Mouse (Mus musculus) embryonic facial prominence, embryonic 12.5 days (tissue): Measurements from ENCODE around the gene Acsl4. TPM values are rescaled to one million over a fixed set of nuclear protein-coding genes. Genes with fewer than 3 reads are reported as not detected.

Source experiments
- ATAC-seq: fragments of 200-750 bp; cut with Nextera tagmentation; 2 replicates; pipeline ENCODE4 v1.8.0; 2017; ENCODE audit not compliant: insufficient number of reproducible peaks, insufficient read depth, low FRiP score, low TSS enrichment
- H3K27ac ChIP-seq: fragments of 300-500 bp; sonication (generic); 2 replicates; pipeline ENCODE4 v1.5.1; 2016; ENCODE audit warnings: mild to moderate bottlenecking
- H3K27me3 ChIP-seq: fragments of 300-500 bp; sonication (generic); 2 replicates; pipeline ENCODE4 v1.6.1; 2016; ENCODE audit warnings: mild to moderate bottlenecking, moderate library complexity
- H3K36me3 ChIP-seq: fragments of 300-500 bp; sonication (generic); 2 replicates; pipeline ENCODE4 v1.6.1; 2016; ENCODE audit warnings: mild to moderate bottlenecking
- H3K4me1 ChIP-seq: fragments of 300-500 bp; sonication (generic); 2 replicates; pipeline ENCODE4 v1.6.1; 2016
- H3K4me2 ChIP-seq: fragments of 300-500 bp; sonication (generic); replicated peaks from 2 replicates; pipeline ENCODE4 v1.6.1; 2016; ENCODE audit warnings: mild to moderate bottlenecking, moderate library complexity
- H3K4me3 ChIP-seq: fragments of 300-500 bp; sonication (generic); 2 replicates; pipeline ENCODE4 v1.5.1; 2016; ENCODE audit warnings: mild to moderate bottlenecking
- H3K9ac ChIP-seq: fragments of 300-500 bp; sonication (generic); 2 replicates; pipeline ENCODE4 v1.6.1; 2016; ENCODE audit warnings: mild to moderate bottlenecking, moderate library complexity
- H3K9me3 ChIP-seq: fragments of 300-500 bp; sonication (generic); 2 replicates; pipeline ENCODE4 v1.6.1; 2016; ENCODE audit warnings: mild to moderate bottlenecking, moderate library complexity
- WGBS: fragments of 180-500 bp; shearing (Covaris S2); methylation state at CpG from one replicate; pipeline ENCODE4 v1.1.7; 2016; 5-methylcytosine and 5-hydroxymethylcytosine counted together
- polyA plus RNA-seq: library from polyadenylated mRNA; unstranded; fragments of >200 nt; fragmentation: Nextera tagmentation; extraction: Ambion mirVana; gene quantifications from 2 replicates; pipeline ENCODE4 v1.2.1, GENCODE M21; 2016

Acsl4 gene
- polyA plus RNA-seq, 1 experiment from 2014 or later = 12.9 TPM

- 68% methylated on average over 6 of the region's 6 CpGs for WGBS
- no peak overlapping the region for H3K27ac ChIP-seq
- peaks cover 13% of the 10 kb centered on the region; the same call in 1 of the 2 replicates for H3K27me3 ChIP-seq
Measured at GRCm38 (mm10) chrX:142388141-142388540, 2.2 kb downstream of the Acsl4 start.

GRCm38 (mm10) chrX:142387634-142388033 is 2.7 kb downstream of the Acsl4 start:
- 82% methylated on average over 1 of the region's 1 CpGs for WGBS
- Histone ChIP-seq H3K9ac (no peak overlapping the region), H3K4me1 (no peaks in the 10 kb centered on the region)

More at GRCm38 (mm10) chrX:142388141-142388540, 2.2 kb downstream of the Acsl4 start:
- no peak for ATAC-seq
- H3K36me3 ChIP-seq = no peaks in the 10 kb centered on the region
- no peaks in the 10 kb centered on the region for H3K4me1 ChIP-seq
- no peak overlapping the region for H3K4me3 ChIP-seq
- no peak overlapping the region for H3K4me2 ChIP-seq
- H3K9me3 ChIP-seq = no peaks in the 10 kb centered on the region
- H3K9ac ChIP-seq = no peak overlapping the region

GRCm38 (mm10) chrX:142384918-142385317 is 5.4 kb downstream of the Acsl4 start:
- ATAC-seq = no peak
- no peaks in the 10 kb centered on the region for H3K4me1 ChIP-seq
- H3K9ac ChIP-seq = no peak overlapping the region
- no peak overlapping the region for H3K4me2 ChIP-seq
- no peaks in the 10 kb centered on the region for H3K36me3 ChIP-seq
- 0 out of 2 replicates have a peak, but pooled peaks cover 4% of the 10 kb centered on the region for H3K27me3 ChIP-seq
- WGBS = 74% methylated on average over 3 of the region's 3 CpGs
- no peaks in the 10 kb centered on the region for H3K9me3 ChIP-seq
- H3K4me3 ChIP-seq = no peak overlapping the region
- no peak overlapping the region for H3K27ac ChIP-seq

More at GRCm38 (mm10) chrX:142387634-142388033, 2.7 kb downstream of the Acsl4 start:
- no peak overlapping the region for H3K4me2 ChIP-seq
- peaks cover 13% of the 10 kb centered on the region; the same call in 1 of the 2 replicates for H3K27me3 ChIP-seq
- no peaks in the 10 kb centered on the region for H3K9me3 ChIP-seq
- H3K36me3 ChIP-seq = no peaks in the 10 kb centered on the region
- H3K4me3 ChIP-seq = no peak overlapping the region
- no peak overlapping the region for H3K27ac ChIP-seq
- no peak for ATAC-seq

DNA sequence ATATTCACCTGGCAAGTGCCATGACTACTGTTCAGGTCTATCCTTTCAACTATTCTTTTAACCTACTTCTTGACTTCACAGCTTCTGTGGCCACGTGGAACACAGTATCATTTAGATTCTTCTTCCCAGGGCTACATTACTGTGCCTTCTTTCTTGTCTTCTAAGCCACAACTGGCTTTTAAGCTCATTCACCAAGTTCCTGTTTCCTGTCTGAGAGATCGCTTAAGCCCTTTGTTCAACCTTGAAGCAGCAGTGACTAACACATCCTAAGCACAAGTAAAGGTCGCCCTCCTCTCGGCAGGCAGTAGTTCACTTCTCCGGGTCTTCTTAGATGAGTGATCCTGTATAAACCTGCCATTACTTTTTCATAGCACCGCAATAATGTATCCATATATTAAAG is 10.4 kb downstream of the Acsl4 start:
- H3K4me2 ChIP-seq = no peak overlapping the region
- H3K4me1 ChIP-seq = no peaks in the 10 kb centered on the region
- H3K27me3 ChIP-seq = no peaks in the 10 kb centered on the region
- H3K4me3 ChIP-seq = no peak overlapping the region
- no peaks in the 10 kb centered on the region for H3K36me3 ChIP-seq
- WGBS = 83% methylated on average over 6 of the region's 6 CpGs
- H3K9me3 ChIP-seq = no peaks in the 10 kb centered on the region
- no peak overlapping the region for H3K9ac ChIP-seq
- no peak for ATAC-seq
- H3K27ac ChIP-seq = no peak overlapping the region

DNA sequence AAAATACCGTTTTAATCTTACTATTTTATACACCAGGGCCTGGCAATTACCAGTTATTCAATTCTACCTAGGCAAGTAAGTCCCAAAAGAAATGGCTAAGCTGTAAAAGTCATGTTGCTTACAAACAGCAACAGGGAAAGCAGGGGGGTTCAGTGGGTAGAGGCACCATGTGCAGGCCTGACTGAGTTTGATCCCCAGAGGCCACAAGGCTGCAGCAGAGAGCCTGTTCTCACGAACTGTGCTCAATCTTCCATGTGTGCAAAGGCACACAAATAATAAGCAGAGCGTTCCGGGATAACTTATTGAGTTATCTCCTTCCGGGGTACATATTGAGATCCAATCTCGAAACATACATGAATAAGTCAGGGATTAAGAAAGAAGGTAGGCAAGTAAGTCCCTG is 12.3 kb downstream of the Acsl4 start:
- H3K27me3 ChIP-seq = no peaks in the 10 kb centered on the region

DNA sequence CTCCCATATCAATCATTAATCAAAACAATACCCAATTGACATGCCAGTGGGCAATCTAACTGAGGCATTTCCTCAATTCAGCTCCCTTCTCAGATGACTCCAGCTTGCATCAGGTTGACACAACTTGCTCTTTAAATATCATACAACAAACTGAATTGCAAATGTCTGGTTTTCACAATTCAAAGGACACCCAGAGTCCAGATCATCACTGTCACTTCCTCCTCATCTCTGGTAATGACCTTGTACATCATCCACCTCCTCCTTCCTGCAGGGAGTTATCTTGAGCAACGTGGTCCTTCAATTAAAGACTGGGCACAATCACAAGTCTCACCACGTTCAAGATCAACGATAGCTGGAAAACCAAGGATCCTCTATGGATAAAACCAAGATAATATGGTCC is 13.0 kb downstream of the Acsl4 start:
- Histone ChIP-seq H3K36me3 (no peaks in the 10 kb centered on the region), H3K27me3 (no peaks in the 10 kb centered on the region), H3K9ac (no peak overlapping the region), H3K9me3 (no peaks in the 10 kb centered on the region), H3K4me1 (no peaks in the 10 kb centered on the region), H3K4me2 (no peak overlapping the region), H3K27ac (no peak overlapping the region), H3K4me3 (no peak overlapping the region)
- ATAC-seq = no peak
- WGBS = 84% methylated on average over 3 of the region's 3 CpGs

More for the DNA sequence above, 12.3 kb downstream of the Acsl4 start:
- H3K9ac ChIP-seq = no peak overlapping the region
- H3K4me2 ChIP-seq = no peak overlapping the region
- H3K36me3 ChIP-seq = no peaks in the 10 kb centered on the region
- no peaks in the 10 kb centered on the region for H3K4me1 ChIP-seq
- H3K9me3 ChIP-seq = no peaks in the 10 kb centered on the region
- 84% methylated on average over 6 of the region's 6 CpGs for WGBS
- ATAC-seq = no peak
- H3K4me3 ChIP-seq = no peak overlapping the region
- H3K27ac ChIP-seq = no peak overlapping the region

DNA sequence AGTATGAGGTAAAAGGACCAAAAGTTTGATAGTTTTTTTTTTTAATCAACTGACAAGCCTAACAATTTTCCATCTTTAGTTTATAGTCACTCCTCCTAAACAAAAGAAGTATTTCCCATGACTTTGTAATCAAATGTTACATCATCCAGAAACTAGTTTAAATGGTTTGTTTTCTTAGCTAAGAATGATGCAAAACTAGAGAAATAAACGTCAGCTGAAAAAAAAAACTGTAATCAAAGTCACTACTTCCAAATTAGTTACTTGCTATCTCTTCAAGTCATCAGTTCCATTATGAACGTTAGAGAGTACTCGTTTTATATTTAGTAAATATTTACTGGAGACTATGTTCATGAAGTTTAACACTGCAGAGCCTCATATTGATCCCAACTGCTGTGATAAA is 13.6 kb downstream of the Acsl4 start:
- Histone ChIP-seq H3K4me1 (no peaks in the 10 kb centered on the region), H3K9ac (no peak overlapping the region), H3K27me3 (no peaks in the 10 kb centered on the region), H3K9me3 (no peaks in the 10 kb centered on the region), H3K4me2 (no peak overlapping the region), H3K36me3 (no peaks in the 10 kb centered on the region), H3K27ac (no peak overlapping the region), H3K4me3 (no peak overlapping the region)
- ATAC-seq = no peak
- WGBS = 67% methylated on average over 3 of the region's 3 CpGs

DNA sequence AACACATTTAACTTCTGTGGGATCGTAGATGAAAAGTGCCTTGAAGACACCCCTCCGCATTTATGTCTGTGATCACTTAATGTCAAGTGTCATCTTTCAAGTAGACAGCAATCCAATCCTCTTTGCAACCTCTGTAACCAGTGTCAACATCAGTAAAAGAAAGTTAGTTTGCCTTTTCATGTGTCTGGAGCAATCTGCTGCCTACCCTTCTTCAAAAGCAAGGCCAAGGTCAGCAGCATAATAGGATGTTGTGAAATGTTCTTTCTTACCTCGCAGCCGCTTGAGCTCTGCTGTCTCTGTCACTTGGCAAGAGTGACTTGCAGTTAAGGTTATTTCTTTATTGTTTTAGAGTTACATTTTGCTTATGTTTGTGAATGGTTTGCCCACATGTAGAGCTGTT is 14.8 kb downstream of the Acsl4 start:
- no peaks in the 10 kb centered on the region for H3K36me3 ChIP-seq
- no peak overlapping the region for H3K4me3 ChIP-seq
- H3K9ac ChIP-seq = no peak overlapping the region
- no peak for ATAC-seq
- no peaks in the 10 kb centered on the region for H3K27me3 ChIP-seq
- H3K4me2 ChIP-seq = no peak overlapping the region
- no peaks in the 10 kb centered on the region for H3K4me1 ChIP-seq
- WGBS = 83% methylated on average over 4 of the region's 4 CpGs
- no peaks in the 10 kb centered on the region for H3K9me3 ChIP-seq
- H3K27ac ChIP-seq = no peak overlapping the region

- Histone ChIP-seq H3K9me3 (no peaks in the 10 kb centered on the region), H3K4me3 (no peak overlapping the region), H3K27me3 (no peaks in the 10 kb centered on the region), H3K4me1 (no peaks in the 10 kb centered on the region), H3K36me3 (no peaks in the 10 kb centered on the region), H3K4me2 (no peak overlapping the region), H3K9ac (no peak overlapping the region), H3K27ac (no peak overlapping the region)
- 21% methylated on average over 3 of the region's 3 CpGs for WGBS
- no peak for ATAC-seq
Measured at GRCm38 (mm10) chrX:142372393-142372792, 17.9 kb downstream of the Acsl4 start.

GRCm38 (mm10) chrX:142369935-142370334 is 20.4 kb downstream of the Acsl4 start:
- H3K27ac ChIP-seq = no peak overlapping the region
- no peak overlapping the region for H3K4me3 ChIP-seq
- H3K9me3 ChIP-seq = no peaks in the 10 kb centered on the region
- H3K4me2 ChIP-seq = no peak overlapping the region
- no peak for ATAC-seq
- no peaks in the 10 kb centered on the region for H3K36me3 ChIP-seq
- WGBS = 42% methylated on average over 7 of the region's 7 CpGs
- H3K4me1 ChIP-seq = no peaks in the 10 kb centered on the region
- no peak overlapping the region for H3K9ac ChIP-seq
- no peaks in the 10 kb centered on the region for H3K27me3 ChIP-seq

DNA sequence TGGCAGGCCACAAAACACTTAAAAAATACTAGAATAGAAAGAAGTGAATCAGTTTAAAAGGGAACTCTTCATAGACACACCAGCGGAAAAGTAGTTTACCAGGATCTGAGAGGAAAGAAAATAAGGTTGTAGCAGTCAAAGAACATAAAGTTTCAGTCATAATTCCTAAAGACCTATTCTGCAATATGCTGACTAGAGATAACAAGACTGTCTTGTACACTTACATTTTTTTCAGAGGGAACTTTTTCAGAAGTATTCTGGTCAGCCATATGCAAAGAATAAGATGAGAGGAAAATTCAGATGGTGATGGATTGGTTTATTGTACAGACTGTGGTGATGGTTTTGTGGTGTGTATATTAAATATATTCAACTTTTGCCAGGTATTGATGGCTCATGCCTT is 26.5 kb downstream of the Acsl4 start:
- Histone ChIP-seq H3K27ac (no peak overlapping the region), H3K4me3 (no peak overlapping the region), H3K36me3 (no peaks in the 10 kb centered on the region), H3K4me1 (no peaks in the 10 kb centered on the region), H3K27me3 (no peaks in the 10 kb centered on the region), H3K4me2 (no peak overlapping the region), H3K9ac (no peak overlapping the region), H3K9me3 (no peaks in the 10 kb centered on the region)
- no peak for ATAC-seq
- 79% methylated on average over 1 of the region's 1 CpGs for WGBS

DNA sequence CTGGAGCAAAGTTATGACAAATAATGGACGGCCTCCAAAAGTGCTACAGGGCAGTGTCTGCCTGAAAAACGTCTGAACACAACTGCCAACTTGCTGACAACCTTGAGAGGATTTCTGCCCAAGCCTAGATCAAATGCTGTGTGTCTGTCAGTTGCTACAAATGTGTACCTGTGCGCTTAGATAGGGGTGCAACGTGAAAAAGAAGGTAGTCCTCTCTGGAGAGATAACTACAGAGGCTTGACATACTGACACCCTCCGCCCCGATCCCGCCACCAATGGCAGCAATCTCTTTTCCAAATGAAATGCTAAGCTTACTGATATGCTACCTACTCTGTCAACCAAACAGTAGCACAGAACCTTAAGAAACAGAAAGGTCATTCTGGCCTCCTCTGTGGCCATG is 31.3 kb downstream of the Acsl4 start:
- H3K9me3 ChIP-seq = no peaks in the 10 kb centered on the region
- H3K4me3 ChIP-seq = no peak overlapping the region
- no peaks in the 10 kb centered on the region for H3K27me3 ChIP-seq
- no peak overlapping the region for H3K4me2 ChIP-seq
- no peaks in the 10 kb centered on the region for H3K36me3 ChIP-seq
- ATAC-seq = no peak
- H3K27ac ChIP-seq = no peak overlapping the region
- WGBS = 87% methylated on average over 7 of the region's 7 CpGs
- H3K4me1 ChIP-seq = no peaks in the 10 kb centered on the region
- H3K9ac ChIP-seq = no peak overlapping the region

- Histone ChIP-seq H3K4me3 (no peak overlapping the region), H3K4me2 (no peak overlapping the region), H3K9ac (no peak overlapping the region), H3K36me3 (no peaks in the 10 kb centered on the region), H3K4me1 (no peaks in the 10 kb centered on the region), H3K9me3 (no peaks in the 10 kb centered on the region), H3K27me3 (no peaks in the 10 kb centered on the region), H3K27ac (no peak overlapping the region)
- no peak for ATAC-seq
- 76% methylated on average over 5 of the region's 5 CpGs for WGBS
Measured at GRCm38 (mm10) chrX:142358427-142358826, 31.9 kb downstream of the Acsl4 start.
